Mouse (Mus musculus): ENCODE measurements around the gene Fscn1. TPM values are rescaled to one million over a fixed set of nuclear protein-coding genes. Genes with fewer than 3 reads are reported as not detected.

Gene Fscn1
- polyA plus RNA-seq, 1 experiment from 2014 or later: 328 TPM

GRCm38 (mm10) chr5:143009383-143009782 lies 49.2 kb downstream of the Fscn1 start:
- 41% methylated on average over 11 of the region's 11 CpGs for WGBS
- Histone ChIP-seq H3K27ac (replicated peaks) (peak overlapping the region; percentile 34; the same call in 1 of the 2 replicates), H3K9me3 (replicated peaks) (no peaks in the 10 kb centered on the region), H3K4me2 (replicated peaks) (no peak overlapping the region), H3K27me3 (no peaks in the 10 kb centered on the region), H3K4me3 (replicated peaks) (no peak overlapping the region), H3K9ac (no peak overlapping the region), H3K36me3 (peaks cover 41% of the 10 kb centered on the region), H3K4me1 (peaks cover 10% of the 10 kb centered on the region; the same call in 1 of the 2 replicates)
- ATAC-seq (ENCODE audit: insufficient number of reproducible peaks, low FRiP score, low TSS enrichment, low read depth): no peak

- H3K9ac ChIP-seq: no peak overlapping the region
- ATAC-seq (ENCODE audit: insufficient number of reproducible peaks, low FRiP score, low TSS enrichment, low read depth): no peak
- H3K4me3 ChIP-seq (replicated peaks): no peak overlapping the region
- peaks cover 55% of the 10 kb centered on the region for H3K36me3 ChIP-seq
- 67% methylated on average over 5 of the region's 5 CpGs for WGBS
- H3K4me1 ChIP-seq: no peaks in the 10 kb centered on the region
- no peaks in the 10 kb centered on the region for H3K27me3 ChIP-seq
- no peak overlapping the region for H3K27ac ChIP-seq (replicated peaks)
- no peak overlapping the region for H3K4me2 ChIP-seq (replicated peaks)
- no peaks in the 10 kb centered on the region for H3K9me3 ChIP-seq (replicated peaks)
Observed at GRCm38 (mm10) chr5:143017401-143017800, 57.3 kb downstream of the Fscn1 start.

Other genes with a start within 250 kb of the Fscn1 start
- gene Tnrc18, start 142.7 kb upstream of the Fscn1 start, polyA plus RNA-seq (2015; fragmentation: Nextera tagmentation; extraction: Ambion mirVana): 39.1 and 43.4 TPM in 2 replicates
- gene Fbxl18, start 64.9 kb upstream of the Fscn1 start, polyA plus RNA-seq (2015; fragmentation: Nextera tagmentation; extraction: Ambion mirVana): 11.7 and 14.7 TPM in 2 replicates
- 12,790 and 13,060 TPM in 2 replicates for gene Actb, start 53.6 kb upstream of the Fscn1 start, polyA plus RNA-seq (2015; fragmentation: Nextera tagmentation; extraction: Ambion mirVana)
- 41.2 and 42.7 TPM in 2 replicates for gene Rnf216, start 152.7 kb downstream of the Fscn1 start, polyA plus RNA-seq (2015; fragmentation: Nextera tagmentation; extraction: Ambion mirVana)
- 0.14 and 0.52 TPM in 2 replicates for gene Olfr718-ps1, start 187.2 kb downstream of the Fscn1 start, polyA plus RNA-seq (2015; fragmentation: Nextera tagmentation; extraction: Ambion mirVana)
- gene Rbak, start 220.4 kb downstream of the Fscn1 start, polyA plus RNA-seq (2015; fragmentation: Nextera tagmentation; extraction: Ambion mirVana): 13.4 and 15.4 TPM in 2 replicates
- not detected in 2 replicates for gene Spdye4b, start 220.7 kb downstream of the Fscn1 start, polyA plus RNA-seq (2015; fragmentation: Nextera tagmentation; extraction: Ambion mirVana)